Mouse (Mus musculus) forebrain, embryonic 14.5 days (tissue): Measurements from ENCODE around the gene Uqcc3. TPM values are rescaled to one million over a fixed set of nuclear protein-coding genes. Genes with fewer than 3 reads are reported as not detected.
A peak's percentile ranks its signal among the peaks of the same experiment; 100 is the strongest.
"Not testable (repeated sequence)": the region's sequence is repeated elsewhere in the genome, so short reads cannot be mapped to it uniquely, and the experiment has no call there.

Source experiments
- ATAC-seq: fragments of 200-750 bp; cut with Nextera tagmentation; 2 replicates; pipeline ENCODE4 v1.8.0; 2017; ENCODE audit warnings: mild to moderate bottlenecking, moderate library complexity
- DNase-seq: peaks from one replicate; pipeline ENCODE4 v3.0.0-alpha.2; 2015; ENCODE audit warnings: low spot score
- H3K27ac ChIP-seq: fragments of 300-500 bp; sonication (generic); 2 replicates; pipeline ENCODE4 v1.5.1; 2014; ENCODE audit warnings: low read depth, mild to moderate bottlenecking, control low read depth, low read length, moderate library complexity
- H3K27me3 ChIP-seq: fragments of 300-500 bp; sonication (generic); replicated peaks from 2 replicates; pipeline ENCODE4 v1.6.1; 2014; ENCODE audit warnings: low read length, control low read depth, mixed read lengths; ENCODE audit not compliant: control insufficient read depth, insufficient read depth
- H3K36me3 ChIP-seq: fragments of 300-500 bp; sonication (generic); 2 replicates; pipeline ENCODE4 v1.6.1; 2014; ENCODE audit warnings: low read length, control low read depth; ENCODE audit not compliant: control insufficient read depth, insufficient read depth
- H3K4me1 ChIP-seq: fragments of 300-500 bp; sonication (generic); 2 replicates; pipeline ENCODE4 v1.6.1; 2014; ENCODE audit warnings: antibody characterized with exemption, low read length, control low read depth; ENCODE audit not compliant: control insufficient read depth, insufficient read depth
- H3K4me2 ChIP-seq: fragments of 300-500 bp; sonication (generic); 2 replicates; pipeline ENCODE4 v1.6.1; 2014; ENCODE audit warnings: mild to moderate bottlenecking, control low read depth, low read length
- H3K4me3 ChIP-seq: fragments of 300-500 bp; sonication (generic); 2 replicates; pipeline ENCODE4 v1.5.1; 2014; ENCODE audit warnings: low read depth, low read length, control low read depth
- H3K9ac ChIP-seq: fragments of 300-500 bp; sonication (generic); 2 replicates; pipeline ENCODE4 v1.6.1; 2014; ENCODE audit warnings: mild to moderate bottlenecking, low read length, control low read depth, moderate library complexity
- H3K9me3 ChIP-seq: fragments of 300-500 bp; sonication (generic); replicated peaks from 2 replicates; pipeline ENCODE4 v1.6.1; 2016; ENCODE audit warnings: low read length, control low read depth, mixed read lengths; ENCODE audit not compliant: control insufficient read depth
- WGBS: fragments of 180-500 bp; shearing (Covaris S2); extraction: QIAGEN DNeasy Blood & Tissue Kit; methylation state at CpG from one replicate; pipeline ENCODE4 v1.1.7; 2014; 5-methylcytosine and 5-hydroxymethylcytosine counted together
- polyA plus RNA-seq: library from polyadenylated mRNA; unstranded; fragments of >200 nt; fragmentation: Nextera tagmentation; extraction: Ambion mirVana; gene quantifications from 2 replicates; pipeline ENCODE4 v1.2.1, GENCODE M21; 2014

The Uqcc3 gene
- polyA plus RNA-seq, 1 experiment from 2014 or later = 66.4 TPM

DNA sequence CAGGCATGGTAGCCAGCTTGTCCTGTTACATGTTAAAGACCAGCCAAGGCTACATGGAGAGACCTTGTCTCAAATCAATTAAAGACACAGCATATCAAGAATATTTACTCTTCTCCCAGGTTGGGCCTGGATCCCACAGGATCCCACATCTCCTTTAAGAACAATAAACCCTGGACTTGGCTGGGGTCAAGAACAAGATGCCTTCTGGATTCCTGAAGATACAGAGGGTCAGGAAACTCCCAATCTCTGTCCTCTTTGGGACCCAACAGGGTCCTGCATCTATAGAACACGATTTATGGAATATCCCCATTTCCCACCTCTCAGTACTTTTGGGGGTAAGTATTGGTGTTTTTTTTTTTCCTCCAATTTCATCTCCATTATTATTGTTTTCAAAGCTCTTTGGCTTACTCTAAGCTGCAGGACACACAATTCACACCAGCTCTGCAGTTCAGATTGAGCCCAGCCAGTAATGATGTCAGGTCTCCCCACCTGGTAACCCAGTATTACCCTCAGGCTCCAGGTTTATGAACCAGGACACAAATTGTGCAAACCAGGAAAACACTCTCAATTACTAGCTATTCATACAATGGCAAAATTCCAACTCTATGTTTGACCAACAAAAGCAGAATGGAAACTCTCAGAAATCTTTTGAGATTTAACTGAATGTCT, 6.3 kb upstream of the Uqcc3 start:
- Histone ChIP-seq H3K27ac (no peak overlapping the region), H3K9ac (peak overlapping the region; percentile 77)
- WGBS = 58% methylated on average over 1 of the region's 1 CpGs

DNA sequence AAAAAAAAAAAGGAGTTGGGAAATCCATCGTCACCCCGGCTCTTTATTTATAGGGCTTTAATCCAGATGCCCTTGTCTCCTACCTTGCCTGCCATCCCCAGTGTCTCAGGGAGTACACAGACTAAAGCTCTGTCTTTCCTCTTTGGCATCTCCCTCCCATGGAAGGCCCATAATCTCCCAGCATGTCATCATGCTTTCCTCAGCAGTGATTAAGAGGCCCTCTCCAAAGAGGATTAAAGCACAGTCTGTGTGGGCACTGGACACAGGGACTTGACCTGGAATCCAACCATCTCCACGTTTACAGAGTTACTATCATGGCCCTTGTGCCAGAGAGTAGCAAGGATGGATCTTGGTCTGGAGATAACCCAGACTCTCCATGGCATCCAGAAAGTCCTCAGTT, 2.9 kb upstream of the Uqcc3 start, which contains the start of the genes Lbhd1 and Gm49403:
Gene Lbhd1 (plus strand): TSS at position 117 of the 400 bp plus-strand sequence.
Gene Gm49403 (plus strand): TSS at position 315 of the 400 bp plus-strand sequence.
- no peak within 1 kb of the TSS for H3K9ac ChIP-seq
- DNase-seq (no peak), ATAC-seq (no peak)
- H3K27ac ChIP-seq = no peak within 1 kb of the TSS
- no peak within 1 kb of the TSS for H3K4me3 ChIP-seq
- no peaks in the 10 kb centered on the region for H3K9me3 ChIP-seq
- 73% methylated on average over 3 of the region's 3 CpGs for WGBS
- peaks cover 7% of the 10 kb centered on the region; the same call in 1 of the 2 replicates for H3K4me1 ChIP-seq
- no peak within 1 kb of the TSS for H3K4me2 ChIP-seq
- H3K27me3 ChIP-seq = no peaks in the 10 kb centered on the region
- H3K36me3 ChIP-seq = no peaks in the 10 kb centered on the region

More for the DNA sequence above, 6.3 kb upstream of the Uqcc3 start:
- no peak overlapping the region for H3K4me3 ChIP-seq
- H3K27me3 ChIP-seq = no peaks in the 10 kb centered on the region
- ATAC-seq = no peak
- peaks cover 9% of the 10 kb centered on the region; the same call in 1 of the 2 replicates for H3K4me1 ChIP-seq
- DNase-seq = no peak
- H3K36me3 ChIP-seq = peaks cover 7% of the 10 kb centered on the region; the same call in 1 of the 2 replicates
- peak overlapping the region; percentile 76; the same call in 1 of the 2 replicates for H3K4me2 ChIP-seq
- H3K9me3 ChIP-seq = no peaks in the 10 kb centered on the region

DNA sequence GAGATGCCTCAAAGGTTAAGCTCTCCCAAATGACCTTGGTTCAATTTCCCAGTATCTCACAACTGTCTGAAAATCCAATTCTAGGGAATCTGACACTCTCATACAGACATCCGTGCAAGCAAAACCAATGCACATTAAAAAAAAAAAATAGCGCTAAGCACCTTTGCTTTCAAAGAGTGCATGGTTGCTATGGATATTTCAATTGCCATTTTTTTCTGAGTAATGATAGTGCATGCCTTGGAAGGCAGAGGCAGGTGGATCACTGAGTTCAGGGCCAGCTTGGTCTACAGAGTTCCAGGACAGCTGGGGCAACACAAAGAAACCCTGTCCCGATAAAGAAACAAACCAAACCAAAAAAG, 290 bp upstream of the Uqcc3 start:
- WGBS = 20% methylated on average over 3 of the region's 3 CpGs

DNA sequence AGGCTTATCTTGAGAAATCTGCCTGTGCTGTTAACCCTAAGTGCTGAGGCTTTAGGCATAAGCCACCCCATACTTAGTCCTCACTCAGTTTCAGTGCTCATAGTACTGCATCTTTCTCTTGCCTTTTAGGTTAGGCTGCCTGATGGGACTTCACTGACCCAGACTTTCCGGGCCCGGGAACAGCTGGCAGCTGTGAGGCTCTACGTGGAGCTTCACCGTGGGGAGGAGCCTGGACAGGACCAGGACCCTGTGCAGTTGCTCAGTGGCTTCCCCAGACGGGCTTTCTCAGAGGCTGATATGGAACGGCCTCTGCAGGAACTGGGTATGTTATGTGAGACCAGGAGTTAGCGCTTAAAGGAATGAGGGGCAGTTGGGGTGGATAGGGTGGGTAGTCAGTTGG, 5.7 kb downstream of the Uqcc3 start:
- DNase-seq = no peak
- 94% methylated on average over 7 of the region's 7 CpGs for WGBS
- H3K4me1 ChIP-seq = peaks cover 7% of the 10 kb centered on the region
- no peak overlapping the region for H3K4me2 ChIP-seq
- H3K36me3 ChIP-seq = peaks cover 48% of the 10 kb centered on the region
- H3K4me3 ChIP-seq = no peak overlapping the region
- no peak for ATAC-seq
- no peaks in the 10 kb centered on the region for H3K9me3 ChIP-seq
- H3K9ac ChIP-seq = no peak overlapping the region
- H3K27me3 ChIP-seq = no peaks in the 10 kb centered on the region
- no peak overlapping the region for H3K27ac ChIP-seq

More for the DNA sequence above, 290 bp upstream of the Uqcc3 start:
- peak overlapping the region; percentile 67 for H3K4me3 ChIP-seq
- ATAC-seq = no peak
- no peak for DNase-seq
- H3K4me2 ChIP-seq = peak overlapping the region; percentile 94
- no peak overlapping the region for H3K27ac ChIP-seq
- no peaks in the 10 kb centered on the region for H3K9me3 ChIP-seq
- H3K27me3 ChIP-seq = no peaks in the 10 kb centered on the region
- H3K4me1 ChIP-seq = 0 out of 2 replicates have a peak, but pooled peaks cover 3% of the 10 kb centered on the region
- H3K36me3 ChIP-seq = peaks cover 22% of the 10 kb centered on the region
- H3K9ac ChIP-seq = peak overlapping the region; percentile 83

DNA sequence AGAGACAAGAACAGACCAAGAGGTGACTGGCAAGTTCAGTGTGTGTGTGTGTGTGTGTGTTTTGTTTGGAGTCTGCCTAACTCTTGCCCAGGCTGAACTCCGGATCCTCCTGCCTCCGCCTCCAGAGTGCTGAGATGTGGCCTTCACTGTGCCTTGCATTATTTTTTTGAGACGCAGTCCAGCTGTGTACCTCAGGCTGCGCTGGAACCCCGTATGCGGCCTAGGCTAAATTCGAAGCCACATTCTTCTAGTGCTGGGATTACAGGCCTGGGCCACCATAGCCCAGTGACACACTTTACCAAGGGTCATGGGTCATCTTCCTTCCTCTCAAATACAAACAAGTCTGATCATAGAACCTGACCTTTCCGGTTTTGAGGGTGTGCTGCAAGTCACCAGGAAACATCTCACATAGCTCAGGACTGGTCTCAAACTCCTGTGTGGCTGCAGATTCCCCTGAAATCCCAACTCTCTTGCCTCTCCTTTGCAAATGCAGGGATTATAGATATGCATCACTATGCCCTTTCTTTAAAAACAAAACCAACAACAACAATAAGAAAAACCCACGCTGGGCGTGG, 8.4 kb downstream of the Uqcc3 start:
- ATAC-seq = no peak
- H3K27ac ChIP-seq = no peak overlapping the region

DNA sequence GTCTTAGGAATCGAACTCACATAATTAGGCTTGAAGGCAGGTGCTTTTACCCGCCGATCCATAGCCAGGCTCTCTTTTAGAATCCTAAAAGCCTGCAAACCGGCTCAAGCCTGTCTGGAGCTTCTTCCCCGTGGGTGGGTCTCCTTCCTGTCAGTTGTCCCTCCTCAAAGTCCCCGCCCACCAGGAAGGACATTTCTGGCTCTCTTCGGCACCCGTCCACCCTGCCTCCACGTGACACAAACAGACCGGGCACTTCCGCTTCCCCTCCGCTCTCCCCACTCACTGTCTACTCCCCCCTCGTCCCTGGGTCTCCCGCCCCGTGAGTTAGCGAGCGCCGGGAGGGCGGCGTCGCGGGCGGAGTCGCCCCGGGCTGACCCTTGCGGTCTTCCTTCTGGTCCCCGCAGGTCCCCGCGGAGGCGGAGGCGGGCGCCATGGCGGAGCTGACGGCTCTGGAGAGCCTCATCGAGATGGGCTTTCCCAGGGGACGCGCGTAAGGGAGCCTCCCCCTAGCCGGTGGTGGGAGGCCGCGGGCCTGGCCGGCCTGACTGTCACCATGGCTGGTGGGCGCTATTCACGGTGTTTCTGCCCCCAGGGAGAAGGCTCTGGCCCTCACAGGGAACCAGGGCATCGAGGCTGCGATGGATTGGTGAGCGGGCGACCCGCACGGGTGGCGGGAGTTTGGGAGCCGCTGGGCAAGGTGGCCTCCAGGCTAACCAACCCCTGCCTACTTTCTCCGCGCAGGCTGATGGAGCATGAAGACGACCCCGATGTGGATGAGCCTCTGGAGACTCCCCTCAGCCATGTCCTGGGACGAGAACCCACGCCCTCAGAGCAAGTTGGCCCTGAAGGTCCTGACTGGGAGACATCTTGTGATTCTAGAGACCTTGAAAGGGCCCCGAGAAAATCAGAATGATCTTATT, 9.2 kb downstream of the Uqcc3 start, which contains the start of gene Ubxn1:
Gene Ubxn1 (plus strand): TSS at position 230 of the 920 bp plus-strand sequence.
- Histone ChIP-seq H3K36me3 (peaks cover 31% of the 10 kb centered on the region), H3K9me3 (no peaks in the 10 kb centered on the region), H3K27ac (peak within 1 kb of the TSS; percentile 48; the same call in 1 of the 2 replicates), H3K27me3 (no peaks in the 10 kb centered on the region), H3K9ac (peak within 1 kb of the TSS; percentile 95), H3K4me2 (peak within 1 kb of the TSS; percentile 95), H3K4me3 (peak within 1 kb of the TSS; percentile 96), H3K4me1 (peaks cover 7% of the 10 kb centered on the region)
- peak; percentile 98 for ATAC-seq
- 2% methylated on average over 59 of the region's 59 CpGs for WGBS
- peak; percentile 97 for DNase-seq

More for the DNA sequence above, 8.4 kb downstream of the Uqcc3 start:
- H3K36me3 ChIP-seq = peaks cover 38% of the 10 kb centered on the region
- peak overlapping the region; percentile 96 for H3K4me3 ChIP-seq
- H3K9me3 ChIP-seq = no peaks in the 10 kb centered on the region
- no peaks in the 10 kb centered on the region for H3K27me3 ChIP-seq
- no peak for DNase-seq
- peak overlapping the region; percentile 95 for H3K4me2 ChIP-seq
- peak overlapping the region; percentile 95 for H3K9ac ChIP-seq
- WGBS = 82% methylated on average over 10 of the region's 10 CpGs
- H3K4me1 ChIP-seq = peaks cover 7% of the 10 kb centered on the region

DNA sequence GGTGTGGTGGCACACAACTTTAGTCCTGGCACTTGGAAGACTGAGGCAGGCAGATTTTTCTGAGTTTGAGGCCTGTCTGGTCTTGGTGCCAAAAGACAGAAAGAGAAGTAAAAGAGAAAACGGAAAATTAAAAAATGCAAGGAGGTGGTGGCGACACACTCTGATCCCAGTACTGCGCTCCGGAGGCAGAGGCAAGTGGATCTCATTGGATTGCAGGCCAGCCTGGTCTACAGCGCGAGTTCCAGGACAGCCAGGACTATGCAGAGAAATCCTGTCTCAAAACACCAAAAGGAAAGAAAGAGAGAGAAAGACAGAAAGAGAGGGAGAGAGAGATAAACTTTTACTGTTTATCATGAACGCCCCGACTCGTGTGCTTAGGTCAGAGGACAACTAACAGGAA, 9.9 kb downstream of the Uqcc3 start:
- Histone ChIP-seq H3K36me3 (peaks cover 24% of the 10 kb centered on the region), H3K9ac (peak overlapping the region; percentile 95), H3K9me3 (no peaks in the 10 kb centered on the region), H3K27me3 (no peaks in the 10 kb centered on the region), H3K4me3 (peak overlapping the region; percentile 96), H3K4me2 (peak overlapping the region; percentile 95), H3K27ac (no peak overlapping the region), H3K4me1 (peaks cover 7% of the 10 kb centered on the region)
- 0 out of 2 replicates have a peak, but pooled peaks have one; percentile 8 for ATAC-seq
- DNase-seq = no peak
- WGBS = 56% methylated on average over 9 of the region's 9 CpGs

DNA sequence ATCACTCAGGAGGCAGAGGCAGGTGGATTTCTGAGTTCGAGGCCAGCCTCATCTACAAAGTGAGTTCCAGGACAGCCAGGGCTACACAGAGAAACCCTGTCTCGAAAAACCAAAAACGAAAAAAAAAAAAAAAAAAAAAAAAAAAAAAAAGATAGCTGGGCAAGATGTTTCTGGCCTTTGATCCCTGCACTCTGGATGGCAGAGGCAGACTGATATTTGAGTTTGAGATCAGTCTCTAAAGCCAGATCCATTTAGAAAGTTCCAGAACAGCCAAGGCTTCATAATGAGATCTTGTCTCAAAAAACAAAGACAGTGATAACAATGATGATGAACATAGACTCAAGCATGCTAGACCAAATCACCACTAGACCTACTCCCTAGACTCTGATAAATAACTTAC, 10.3 kb downstream of the Uqcc3 start:
- not testable (repeated sequence) for H3K4me3 ChIP-seq, H3K27ac ChIP-seq, ATAC-seq, H3K27me3 ChIP-seq, DNase-seq, H3K9ac ChIP-seq, H3K4me2 ChIP-seq, H3K9me3 ChIP-seq, H3K4me1 ChIP-seq
- 80% methylated on average over 3 of the region's 3 CpGs for WGBS
- H3K36me3 ChIP-seq = peaks cover 21% of the 10 kb centered on the region
